Mouse (Mus musculus) forebrain, embryonic 11.5 days (tissue): ENCODE results near the gene Ccdc12. TPM values are rescaled to one million over a fixed set of nuclear protein-coding genes. Genes with fewer than 3 reads are reported as not detected.

Source experiments
- ATAC-seq: fragments of 200-750 bp; cut with Nextera tagmentation; replicated peaks from 2 replicates; pipeline ENCODE4 v1.8.0; 2017; ENCODE audit warnings: moderate TSS enrichment; ENCODE audit not compliant: low FRiP score
- DNase-seq: peaks from one replicate; pipeline ENCODE4 v3.0.0-alpha.2; 2017; ENCODE audit warnings: low spot score
- H3K27ac ChIP-seq: fragments of 300-500 bp; sonication (generic); 2 replicates; pipeline ENCODE4 v1.5.1; 2014; ENCODE audit warnings: low read depth, low read length
- H3K27me3 ChIP-seq: fragments of 300-500 bp; sonication (generic); 2 replicates; pipeline ENCODE4 v1.6.1; 2014; ENCODE audit warnings: mild to moderate bottlenecking, low read length, mixed read lengths; ENCODE audit not compliant: control insufficient read depth, insufficient read depth
- H3K36me3 ChIP-seq: fragments of 300-500 bp; sonication (generic); 2 replicates; pipeline ENCODE4 v1.6.1; 2014; ENCODE audit warnings: mild to moderate bottlenecking, low read length, moderate library complexity, mixed read lengths; ENCODE audit not compliant: control insufficient read depth, insufficient read depth
- H3K4me1 ChIP-seq: fragments of 300-500 bp; sonication (generic); replicated peaks from 2 replicates; pipeline ENCODE4 v1.6.1; 2014; ENCODE audit warnings: low read length, mixed read lengths; ENCODE audit not compliant: control insufficient read depth, insufficient read depth
- H3K4me2 ChIP-seq: fragments of 300-500 bp; sonication (generic); 2 replicates; pipeline ENCODE4 v1.6.1; 2014; ENCODE audit warnings: low read depth, mild to moderate bottlenecking, low read length, moderate library complexity, mixed read lengths; ENCODE audit not compliant: severe bottlenecking
- H3K4me3 ChIP-seq: fragments of 300-500 bp; sonication (generic); 2 replicates; pipeline ENCODE4 v1.5.1; 2014; ENCODE audit warnings: low read depth, low read length
- H3K9ac ChIP-seq: fragments of 300-500 bp; sonication (generic); 2 replicates; pipeline ENCODE4 v1.6.1; 2014; ENCODE audit warnings: low read length
- H3K9me3 ChIP-seq: fragments of 300-500 bp; sonication (generic); 2 replicates; pipeline ENCODE4 v1.6.1; 2016; ENCODE audit warnings: low read length, mixed read lengths; ENCODE audit not compliant: control insufficient read depth
- WGBS: fragments of 180-500 bp; shearing (Covaris S2); extraction: QIAGEN DNeasy Blood & Tissue Kit; methylation state at CpG from one replicate; pipeline ENCODE4 v1.1.7; 2014; 5-methylcytosine and 5-hydroxymethylcytosine counted together
- polyA plus RNA-seq: library from polyadenylated mRNA; unstranded; fragments of >200 nt; fragmentation: Nextera tagmentation; extraction: Ambion mirVana; gene quantifications from 2 replicates; pipeline ENCODE4 v1.2.1, GENCODE M21; 2014

The Ccdc12 gene
- polyA plus RNA-seq, 1 experiment from 2014 or later: 149 TPM

DNA sequence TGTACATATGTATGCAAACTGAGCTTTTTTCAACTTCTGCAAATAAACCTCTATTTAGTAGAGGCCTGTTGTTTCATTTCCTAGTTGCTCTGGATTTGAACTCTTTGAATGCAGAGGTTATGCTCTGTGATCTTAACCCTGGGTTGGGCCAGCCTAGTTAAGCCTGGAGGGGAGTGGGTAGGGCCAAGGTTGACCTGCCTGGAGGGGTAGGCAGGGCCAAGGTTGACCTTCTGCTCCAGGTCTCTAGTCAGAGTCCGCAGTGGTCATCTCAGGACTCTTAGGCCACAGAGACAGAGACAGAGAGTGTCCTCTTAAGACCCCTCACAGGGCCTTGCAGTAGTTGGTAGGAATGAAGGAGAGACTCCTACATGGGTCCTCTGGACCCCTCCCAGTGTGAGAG lies 55.2 kb downstream of the Ccdc12 start:
- Histone ChIP-seq H3K9ac (no peak overlapping the region), H3K4me1 (no peaks in the 10 kb centered on the region), H3K36me3 (no peaks in the 10 kb centered on the region), H3K9me3 (no peaks in the 10 kb centered on the region), H3K27me3 (no peaks in the 10 kb centered on the region), H3K27ac (no peak overlapping the region), H3K4me2 (no peak overlapping the region), H3K4me3 (no peak overlapping the region)
- WGBS: 91% methylated on average over 1 of the region's 1 CpGs
- no peak for DNase-seq
- no peak for ATAC-seq

DNA sequence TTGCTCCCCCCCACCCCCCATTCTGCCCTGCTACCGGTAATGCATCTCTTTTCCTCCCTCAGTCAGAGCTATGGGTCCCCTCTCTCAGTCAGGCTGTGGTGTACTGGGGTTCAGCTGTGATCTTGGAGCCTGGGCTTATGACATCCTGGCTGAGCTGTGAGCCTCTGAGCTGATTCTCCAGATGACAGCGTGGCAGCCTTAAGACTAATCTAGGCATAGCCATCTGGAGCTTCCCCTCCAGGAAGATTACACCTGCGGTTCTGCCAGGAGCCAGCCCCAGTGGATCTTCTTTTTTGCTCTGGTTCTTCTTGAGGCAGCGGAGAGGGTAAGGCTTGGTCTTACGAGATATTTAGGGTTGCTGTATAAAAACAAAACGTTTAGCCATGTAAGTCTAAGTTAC lies 55.7 kb downstream of the Ccdc12 start:
- Histone ChIP-seq H3K27ac (no peak overlapping the region), H3K36me3 (no peaks in the 10 kb centered on the region), H3K9ac (no peak overlapping the region), H3K27me3 (no peaks in the 10 kb centered on the region), H3K4me2 (no peak overlapping the region), H3K9me3 (no peaks in the 10 kb centered on the region), H3K4me3 (no peak overlapping the region), H3K4me1 (no peaks in the 10 kb centered on the region)
- WGBS: 97% methylated on average over 6 of the region's 6 CpGs
- ATAC-seq (no peak), DNase-seq (no peak)

DNA sequence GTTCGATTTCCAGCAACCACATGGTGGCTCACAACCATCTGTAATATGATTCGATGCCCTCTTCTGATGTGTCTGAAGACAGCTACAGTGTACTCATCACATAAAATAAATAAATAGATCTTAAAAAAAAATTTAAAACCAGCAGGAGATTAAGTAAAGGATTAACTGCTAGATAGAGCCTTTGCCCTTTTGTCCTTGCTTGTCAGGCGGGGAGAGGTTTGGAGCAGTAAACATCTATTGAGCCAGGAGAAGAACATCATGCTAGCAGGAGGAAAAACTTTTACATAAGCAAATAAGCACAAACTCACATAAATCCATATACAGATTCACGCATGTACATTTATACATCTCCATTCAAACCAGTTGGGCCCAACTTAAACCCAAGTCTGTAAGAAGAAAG lies 56.2 kb downstream of the Ccdc12 start:
- H3K4me2 ChIP-seq: no peak overlapping the region
- no peaks in the 10 kb centered on the region for H3K9me3 ChIP-seq
- no peak overlapping the region for H3K9ac ChIP-seq
- no peak overlapping the region for H3K4me3 ChIP-seq
- 86% methylated on average over 4 of the region's 4 CpGs for WGBS
- no peak for ATAC-seq
- H3K36me3 ChIP-seq: no peaks in the 10 kb centered on the region
- H3K27me3 ChIP-seq: no peaks in the 10 kb centered on the region
- H3K4me1 ChIP-seq: no peaks in the 10 kb centered on the region
- H3K27ac ChIP-seq: no peak overlapping the region
- no peak for DNase-seq

DNA sequence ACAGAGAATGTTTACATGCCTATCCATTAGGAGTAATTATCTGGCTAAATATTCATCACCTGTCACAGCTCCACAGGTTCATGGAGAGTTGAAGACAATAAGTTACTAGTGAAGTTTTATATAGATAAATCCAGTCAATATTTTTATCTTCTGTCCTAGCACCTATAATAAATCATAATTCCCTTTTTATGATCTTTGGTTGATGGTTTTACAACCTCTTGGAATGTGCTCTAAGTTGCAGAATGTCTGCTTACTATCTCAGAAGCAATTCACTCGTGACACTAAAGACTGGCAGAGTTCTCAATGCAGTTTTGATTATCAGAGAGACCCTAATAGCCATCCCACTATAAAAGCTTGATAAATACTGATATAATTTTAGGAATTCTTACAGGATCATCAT lies 57.1 kb downstream of the Ccdc12 start:
- H3K27me3 ChIP-seq: no peaks in the 10 kb centered on the region
- no peaks in the 10 kb centered on the region for H3K36me3 ChIP-seq
- H3K27ac ChIP-seq: no peak overlapping the region
- WGBS: 80% methylated on average over 1 of the region's 1 CpGs
- no peaks in the 10 kb centered on the region for H3K9me3 ChIP-seq
- H3K4me1 ChIP-seq: no peaks in the 10 kb centered on the region
- no peak overlapping the region for H3K4me3 ChIP-seq
- no peak overlapping the region for H3K9ac ChIP-seq
- no peak for DNase-seq
- H3K4me2 ChIP-seq: no peak overlapping the region
- ATAC-seq: no peak

DNA sequence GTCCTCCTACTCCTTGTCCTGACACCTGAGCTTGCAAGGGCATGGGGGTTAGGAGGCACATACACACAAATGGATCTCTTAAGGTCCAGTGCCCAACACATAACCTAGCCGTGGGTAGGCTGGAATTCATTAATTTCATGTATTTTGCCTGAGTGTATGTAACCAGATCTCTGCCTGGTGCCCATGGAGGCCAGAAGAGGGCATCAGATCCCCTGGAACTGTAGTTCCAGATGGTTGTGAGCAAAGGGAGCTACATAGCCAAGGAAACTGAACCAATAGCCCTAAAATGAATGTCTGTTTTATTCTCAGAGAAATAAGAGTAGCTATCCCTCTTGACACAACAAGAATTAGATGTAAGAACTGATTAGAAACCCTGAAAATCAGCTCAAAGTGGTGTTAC lies 59.1 kb downstream of the Ccdc12 start:
- Histone ChIP-seq H3K4me3 (no peak overlapping the region), H3K27ac (no peak overlapping the region)
- WGBS: 64% methylated on average over 1 of the region's 1 CpGs

DNA sequence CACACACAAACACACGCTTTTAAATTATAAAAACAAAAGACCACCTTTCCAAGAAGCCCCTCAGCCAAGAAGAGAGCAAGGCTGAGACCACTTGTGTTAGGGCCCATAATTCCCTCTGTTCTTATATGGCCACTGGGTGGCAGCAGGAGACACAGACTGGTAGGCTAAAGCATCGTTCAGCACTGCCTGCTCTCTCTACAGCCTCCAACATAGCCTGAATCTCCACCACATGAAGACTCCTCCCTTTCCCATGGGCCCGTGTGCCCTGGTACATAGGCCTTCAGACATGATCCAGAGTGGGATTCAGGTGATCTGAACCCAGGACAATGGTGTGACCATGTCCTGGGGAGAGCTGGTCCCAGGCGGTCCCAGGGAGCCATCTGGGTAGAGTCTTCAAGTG lies 60.5 kb downstream of the Ccdc12 start:
- WGBS: 29% methylated on average over 4 of the region's 4 CpGs
- no peak overlapping the region for H3K9ac ChIP-seq

More for the DNA sequence above, 59.1 kb downstream of the Ccdc12 start:
- Histone ChIP-seq H3K36me3 (no peaks in the 10 kb centered on the region), H3K9me3 (no peaks in the 10 kb centered on the region), H3K4me1 (no peaks in the 10 kb centered on the region), H3K27me3 (no peaks in the 10 kb centered on the region), H3K9ac (no peak overlapping the region), H3K4me2 (no peak overlapping the region)
- DNase-seq: no peak
- no peak for ATAC-seq

DNA sequence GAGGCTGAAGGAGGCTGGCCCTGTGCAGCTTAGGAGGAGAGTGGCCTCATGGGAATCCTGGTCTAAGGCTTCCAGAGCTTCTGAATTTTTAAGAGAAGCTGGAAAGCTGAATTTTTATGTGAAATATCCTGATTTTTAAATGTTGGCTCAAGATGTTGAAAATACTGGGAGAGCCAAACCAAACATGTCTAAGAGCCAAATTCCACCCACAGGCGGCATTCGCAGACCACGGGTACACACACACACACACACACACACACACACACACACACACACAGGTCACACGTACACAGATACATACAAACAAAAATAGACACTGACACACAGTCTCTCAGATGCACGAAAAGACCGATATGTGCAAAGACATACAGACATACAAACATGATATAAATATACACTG lies 61.8 kb downstream of the Ccdc12 start:
- DNase-seq (no peak), ATAC-seq (no peak)
- Histone ChIP-seq H3K27ac (no peak overlapping the region), H3K9me3 (no peaks in the 10 kb centered on the region), H3K27me3 (no peaks in the 10 kb centered on the region), H3K4me2 (no peak overlapping the region), H3K4me3 (no peak overlapping the region), H3K9ac (no peak overlapping the region), H3K36me3 (no peaks in the 10 kb centered on the region), H3K4me1 (no peaks in the 10 kb centered on the region)
- WGBS: 94% methylated on average over 6 of the region's 6 CpGs

More for the DNA sequence above, 60.5 kb downstream of the Ccdc12 start:
- no peak overlapping the region for H3K4me2 ChIP-seq
- peak; percentile 65 for DNase-seq
- H3K4me1 ChIP-seq: no peaks in the 10 kb centered on the region
- no peaks in the 10 kb centered on the region for H3K36me3 ChIP-seq
- no peaks in the 10 kb centered on the region for H3K9me3 ChIP-seq
- no peaks in the 10 kb centered on the region for H3K27me3 ChIP-seq
- ATAC-seq: peak; percentile 70
- H3K27ac ChIP-seq: no peak overlapping the region
- H3K4me3 ChIP-seq: no peak overlapping the region

DNA sequence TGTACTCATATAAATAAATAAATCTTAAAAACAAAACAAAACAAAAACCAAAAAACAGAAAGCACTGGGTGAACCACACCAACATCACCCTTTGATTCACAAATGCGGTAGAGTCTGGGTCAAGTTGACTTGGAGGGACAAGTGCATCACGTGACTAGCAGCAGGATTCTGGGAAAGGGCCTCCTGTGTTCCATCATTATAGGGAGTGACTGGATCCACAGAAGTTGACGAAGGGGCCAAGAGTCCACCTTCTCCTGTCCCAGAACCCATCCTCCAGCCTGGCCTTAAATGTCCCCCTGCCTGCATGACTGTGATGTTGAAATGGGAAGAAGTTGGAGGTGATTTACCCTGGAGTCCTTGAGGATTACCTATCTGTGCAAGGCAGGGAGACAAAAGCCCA lies 62.5 kb downstream of the Ccdc12 start:
- H3K4me3 ChIP-seq: no peak overlapping the region
- WGBS: 87% methylated on average over 3 of the region's 3 CpGs
- no peaks in the 10 kb centered on the region for H3K36me3 ChIP-seq
- H3K9ac ChIP-seq: no peak overlapping the region
- no peaks in the 10 kb centered on the region for H3K9me3 ChIP-seq
- no peaks in the 10 kb centered on the region for H3K4me1 ChIP-seq
- H3K27me3 ChIP-seq: no peaks in the 10 kb centered on the region
- no peak overlapping the region for H3K27ac ChIP-seq
- no peak overlapping the region for H3K4me2 ChIP-seq
- no peak for ATAC-seq
- DNase-seq: no peak

DNA sequence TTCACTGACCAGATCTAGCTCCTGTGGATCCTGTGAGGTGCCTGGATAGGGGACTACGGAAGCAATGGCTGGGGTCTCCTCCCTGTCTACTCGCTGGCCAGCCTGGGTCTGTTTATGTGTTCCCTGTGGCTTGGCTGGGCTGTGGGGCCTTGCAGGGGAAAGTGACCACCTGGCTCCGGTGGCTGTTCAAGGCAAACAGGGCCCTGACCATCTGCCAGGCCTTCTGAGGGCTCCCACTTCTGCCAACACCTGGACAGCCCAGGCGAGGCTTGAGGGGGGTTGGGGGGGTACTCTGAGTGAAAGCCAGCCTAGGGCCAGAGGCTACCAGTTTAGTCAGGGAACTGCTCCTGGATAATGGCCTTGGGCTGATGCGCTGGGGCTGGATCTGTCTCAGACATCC lies 63.7 kb downstream of the Ccdc12 start:
- WGBS: 72% methylated on average over 5 of the region's 5 CpGs

More for the DNA sequence above, 63.7 kb downstream of the Ccdc12 start:
- Histone ChIP-seq H3K4me2 (no peak overlapping the region), H3K36me3 (no peaks in the 10 kb centered on the region), H3K4me3 (no peak overlapping the region), H3K27ac (no peak overlapping the region), H3K4me1 (no peaks in the 10 kb centered on the region), H3K9me3 (no peaks in the 10 kb centered on the region), H3K9ac (no peak overlapping the region), H3K27me3 (no peaks in the 10 kb centered on the region)
- DNase-seq: no peak
- ATAC-seq: no peak
